Mouse (Mus musculus) embryonic fibroblast, embryonic 13.5 days (primary cell): ENCODE measurements at regions not wholly inside any gene's neighbourhood (a gene's known extent, or its start where the extent isn't known, plus 50 kb on each side); places are given as distances from the start of the nearest gene placed in this dataset.

Experiments used
- CTCF ChIP-seq: IDR thresholded peaks from 2 replicates; pipeline ENCODE4 v1.5.1; 2011; ENCODE audit warnings: mild to moderate bottlenecking, control low read depth, low read length, moderate library complexity, borderline replicate concordance; ENCODE audit not compliant: insufficient read depth
- POLR2A ChIP-seq: IDR thresholded peaks from 2 replicates; pipeline ENCODE4 v1.6.1; 2011; ENCODE audit warnings: low read depth, mild to moderate bottlenecking, control low read depth, low read length, moderate library complexity

DNA sequence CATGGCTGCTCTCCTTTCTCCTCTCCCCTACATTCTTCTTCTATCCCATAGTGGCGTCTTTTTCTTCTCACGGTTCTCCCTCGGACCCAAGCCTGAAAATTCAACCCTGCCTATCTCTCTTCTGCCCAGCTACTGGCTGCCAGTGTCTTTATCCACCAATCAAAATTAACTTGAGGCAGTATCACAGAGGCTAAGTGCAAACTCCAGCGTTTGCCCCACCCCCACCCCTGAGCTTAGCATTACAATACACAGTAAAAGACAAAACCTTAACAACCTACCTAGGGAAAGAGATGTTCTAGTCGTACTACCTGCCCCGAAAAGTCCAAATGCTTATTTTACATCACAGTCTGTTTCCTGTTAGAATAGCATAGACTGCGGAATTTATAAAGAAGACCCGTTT lies 93.2 kb downstream of the Arl4c start:
- TF ChIP-seq POLR2A, result no peak
- TF ChIP-seq CTCF, result no peak
